Mouse (Mus musculus) embryonic fibroblast, embryonic 13.5 days (primary cell): ENCODE data around the gene Tpcn1.

Source experiments
- CTCF ChIP-seq: IDR thresholded peaks from 2 replicates; pipeline ENCODE4 v1.5.1; 2011; ENCODE audit warnings: mild to moderate bottlenecking, control low read depth, low read length, moderate library complexity, borderline replicate concordance; ENCODE audit not compliant: insufficient read depth
- POLR2A ChIP-seq: IDR thresholded peaks from 2 replicates; pipeline ENCODE4 v1.6.1; 2011; ENCODE audit warnings: low read depth, mild to moderate bottlenecking, control low read depth, low read length, moderate library complexity

DNA sequence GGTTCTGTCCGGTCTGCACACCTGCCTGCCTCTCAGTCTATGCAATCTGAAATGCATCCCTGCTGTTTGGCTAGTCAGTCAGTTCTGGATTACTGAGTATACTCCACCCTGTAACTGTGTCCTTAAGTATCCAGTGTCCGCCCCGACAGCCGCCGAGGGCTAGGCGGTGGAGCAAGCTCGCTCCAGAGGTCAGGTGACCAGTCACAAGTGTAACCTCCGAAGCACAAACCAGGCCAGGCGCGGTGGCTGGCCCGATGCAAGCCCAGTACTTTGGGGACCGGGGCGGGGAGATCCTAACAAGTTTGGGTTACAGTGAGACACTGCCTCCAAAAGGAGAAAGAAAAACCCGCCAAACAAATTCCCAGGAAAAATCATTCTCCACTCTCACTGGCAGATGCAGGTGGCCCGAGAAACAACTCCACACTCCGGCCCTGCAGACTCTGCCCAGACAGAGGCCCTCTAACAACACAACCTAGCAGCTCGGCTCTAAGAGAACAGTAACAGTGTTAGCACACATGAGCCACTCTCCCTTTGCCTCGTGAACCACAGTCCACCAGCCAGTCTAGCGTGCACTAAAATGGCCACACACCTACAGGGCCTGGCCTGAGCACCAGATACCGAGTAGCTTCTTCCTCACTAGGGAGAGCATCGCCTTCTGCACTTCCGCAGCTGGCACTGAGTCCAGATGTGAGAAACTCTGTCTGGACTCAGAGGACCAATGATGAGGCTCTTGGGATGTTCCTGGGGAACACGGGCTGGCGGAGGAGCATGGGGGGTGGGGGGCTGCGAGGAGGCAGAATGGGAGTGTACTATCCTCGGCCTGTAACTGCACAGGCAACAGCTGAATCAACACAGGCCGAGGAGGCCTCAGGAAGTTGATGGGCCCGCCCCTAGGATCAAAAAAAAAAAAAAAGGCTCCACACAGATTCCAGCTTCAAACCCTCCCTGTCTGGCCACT lies 25.2 kb downstream of the Tpcn1 start:
- TF ChIP-seq POLR2A (0 out of 2 replicates have a peak, but pooled peaks have one; percentile 11), CTCF (no peak)
